Mouse (Mus musculus) cerebellum, postnatal 36 days (tissue): ENCODE measurements around the gene Gm20721.
A peak's percentile ranks its signal among the peaks of the same experiment; 100 is the strongest.
"Not testable (repeated sequence)": the region's sequence is repeated elsewhere in the genome, so short reads cannot be mapped to it uniquely, and the experiment has no call there.

Experiments used
- DNase-seq, 2 experiments: peaks; one replicate each; pipeline ENCODE4 v3.0.0; 2021 to 2022; ENCODE audit warnings: mixed read lengths in 2 of 2

The Gm20721 gene

DNA sequence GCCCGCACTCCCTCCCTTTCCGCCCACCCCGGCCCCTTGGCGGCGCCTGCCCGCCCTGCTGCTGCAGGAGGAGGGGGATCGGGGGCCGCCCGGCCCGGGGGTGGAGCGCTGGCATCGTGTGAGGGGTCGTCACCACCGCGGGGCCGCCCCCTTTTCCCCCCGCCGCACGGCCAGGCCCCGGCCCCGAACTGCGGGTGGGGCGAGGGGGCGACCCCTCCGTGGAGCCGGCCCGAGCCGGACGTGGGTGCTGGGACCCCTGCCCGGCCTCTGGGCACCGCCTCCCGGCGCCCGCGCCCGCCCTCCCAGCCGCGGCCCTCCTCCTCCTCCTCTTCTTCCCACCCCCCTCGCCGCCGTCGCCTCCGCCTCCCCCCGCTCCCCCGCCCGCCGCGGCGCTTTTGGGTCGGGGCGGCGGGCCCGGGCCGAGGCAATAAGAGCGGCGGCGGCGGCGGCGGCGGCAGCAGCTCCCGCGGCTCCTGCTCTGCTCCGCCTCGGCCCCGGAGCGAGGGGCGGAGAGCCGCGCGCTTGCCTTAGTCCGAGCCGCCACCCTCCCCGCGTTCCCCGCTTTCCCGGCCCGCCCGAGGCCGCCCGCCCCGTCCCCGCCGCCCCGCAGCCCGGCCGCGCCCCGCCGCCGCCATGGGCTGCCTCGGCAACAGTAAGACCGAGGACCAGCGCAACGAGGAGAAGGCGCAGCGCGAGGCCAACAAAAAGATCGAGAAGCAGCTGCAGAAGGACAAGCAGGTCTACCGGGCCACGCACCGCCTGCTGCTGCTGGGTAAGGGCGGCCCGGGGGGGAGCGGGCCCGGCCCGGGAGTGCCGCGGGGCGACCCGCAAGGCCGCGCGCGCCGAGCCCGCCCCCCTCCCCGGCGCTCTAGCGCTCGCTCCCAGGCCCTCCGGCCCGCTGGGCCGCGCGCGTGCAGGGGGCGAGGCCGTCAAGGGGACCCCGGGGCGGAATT lies 16.6 kb downstream of the Gm20721 start:
- DNase-seq, result peak; percentile 66 to 78

DNA sequence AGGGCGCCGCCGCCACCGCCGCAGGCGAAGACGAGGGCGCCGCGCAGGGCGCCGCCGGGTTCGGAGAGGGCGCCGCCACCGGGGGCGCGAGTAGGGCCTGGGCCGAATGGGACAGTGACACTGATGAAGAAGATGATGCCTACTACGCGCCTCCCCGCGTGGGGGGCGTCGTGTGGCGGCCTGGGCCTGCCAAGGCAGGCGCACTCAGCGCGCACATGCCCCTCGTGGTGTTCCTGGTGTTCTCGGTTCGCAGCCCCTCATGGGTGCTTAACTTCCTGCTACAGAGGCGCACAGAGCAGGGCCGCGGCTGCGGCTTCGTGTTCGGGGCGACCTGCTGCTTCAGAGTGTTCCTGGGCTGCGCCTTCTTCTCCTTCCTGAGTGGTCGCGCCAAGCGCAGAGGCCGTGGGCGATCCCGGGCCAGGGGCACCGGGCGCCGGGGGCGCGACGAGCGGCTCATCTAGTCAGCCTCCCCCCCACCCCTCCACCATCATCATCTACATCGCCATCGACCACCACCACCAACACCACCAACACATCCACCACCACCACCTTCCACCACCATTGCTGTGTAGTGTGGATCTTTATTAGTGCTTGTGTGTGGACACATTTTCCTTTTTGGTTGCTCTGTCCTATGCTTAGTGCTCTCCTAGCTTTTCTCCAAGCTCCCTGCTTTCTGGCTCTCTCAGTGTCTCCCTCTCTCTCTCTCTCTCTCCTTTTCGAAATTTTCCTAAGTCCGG lies 17.4 kb downstream of the Gm20721 start:
- peak in 1 of 2 experiments; percentile 33 for DNase-seq

DNA sequence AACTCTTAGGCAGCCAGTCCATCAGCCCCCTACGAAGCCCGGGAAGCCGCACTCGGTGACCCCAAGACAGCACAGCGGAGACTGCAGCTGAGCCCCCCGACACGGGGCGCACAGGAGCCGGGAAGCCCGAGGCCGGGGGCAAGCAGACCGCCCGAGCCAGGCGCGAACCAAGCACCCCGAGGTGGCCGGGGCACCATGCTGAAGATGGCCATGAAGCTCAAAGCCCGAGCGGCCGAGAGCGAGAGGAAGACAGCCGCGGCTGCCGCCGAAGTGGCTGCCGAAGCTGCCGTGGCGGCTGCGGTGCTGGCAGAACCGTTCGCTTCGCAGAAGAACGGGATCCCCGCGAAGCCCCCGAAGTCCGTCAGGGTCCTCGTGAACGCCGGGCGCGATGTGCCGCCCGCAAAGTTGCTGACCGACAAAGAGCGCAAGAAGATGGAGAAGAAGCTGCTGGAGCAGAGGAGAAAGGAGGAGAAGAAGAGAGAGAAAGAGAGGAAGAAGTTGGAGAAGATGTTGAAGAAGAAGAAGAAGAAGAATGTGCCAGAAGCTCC lies 18.1 kb downstream of the Gm20721 start:
- DNase-seq, result no peak

- DNase-seq, result peak; percentile 69 to 77
Measured at GRCm38 (mm10) chr2:174327295-174327981, 19.1 kb downstream of the Gm20721 start.

DNA sequence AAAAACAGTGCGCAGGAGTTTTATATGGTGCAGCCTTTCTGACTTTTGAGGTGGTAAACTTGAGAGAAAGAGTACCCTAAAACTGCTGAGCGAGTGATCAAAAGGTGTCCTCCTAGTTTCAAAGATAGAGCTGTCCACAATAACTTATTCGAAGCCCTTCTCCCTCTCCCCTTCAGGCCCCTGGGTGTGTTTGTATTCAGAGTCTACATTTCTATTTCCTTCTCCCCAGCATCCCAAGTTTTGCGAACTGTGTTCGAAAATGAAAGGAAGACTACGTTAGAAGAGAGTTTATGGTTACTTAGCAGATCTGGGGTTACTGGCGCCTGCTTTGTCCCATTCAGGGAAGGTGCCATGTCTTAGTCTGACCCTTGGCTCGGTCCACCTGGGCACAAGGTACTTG lies 20.0 kb downstream of the Gm20721 start:
- DNase-seq, result no peak

DNA sequence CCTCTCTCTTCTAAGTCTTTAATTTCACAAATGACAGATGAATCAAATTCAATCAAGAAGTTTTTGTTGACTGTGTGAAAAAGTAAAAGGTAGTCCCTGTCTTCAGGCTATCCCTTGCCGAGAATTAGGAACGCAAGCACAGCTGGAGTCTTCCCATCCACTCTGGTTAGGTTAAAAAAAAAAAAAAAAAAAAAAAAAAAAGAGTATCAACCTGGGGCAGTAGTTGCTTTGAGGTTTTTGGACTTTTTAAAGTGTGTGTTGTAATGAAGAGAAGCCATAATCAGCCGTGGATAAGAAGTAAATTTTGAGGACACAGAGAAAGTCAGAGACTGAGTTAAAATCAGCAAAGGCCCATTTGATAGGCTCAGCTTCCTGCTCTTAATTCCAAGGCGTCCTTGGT lies 20.5 kb downstream of the Gm20721 start:
- DNase-seq, result no peak

GRCm38 (mm10) chr2:174316661-174317060 lies 29.9 kb downstream of the Gm20721 start:
- DNase-seq, result no peak

- DNase-seq, result not testable (repeated sequence)
Measured at GRCm38 (mm10) chr2:174315445-174315844, 31.1 kb downstream of the Gm20721 start.

- no peak for DNase-seq
Measured at GRCm38 (mm10) chr2:174312661-174313060, 33.9 kb downstream of the Gm20721 start.

DNA sequence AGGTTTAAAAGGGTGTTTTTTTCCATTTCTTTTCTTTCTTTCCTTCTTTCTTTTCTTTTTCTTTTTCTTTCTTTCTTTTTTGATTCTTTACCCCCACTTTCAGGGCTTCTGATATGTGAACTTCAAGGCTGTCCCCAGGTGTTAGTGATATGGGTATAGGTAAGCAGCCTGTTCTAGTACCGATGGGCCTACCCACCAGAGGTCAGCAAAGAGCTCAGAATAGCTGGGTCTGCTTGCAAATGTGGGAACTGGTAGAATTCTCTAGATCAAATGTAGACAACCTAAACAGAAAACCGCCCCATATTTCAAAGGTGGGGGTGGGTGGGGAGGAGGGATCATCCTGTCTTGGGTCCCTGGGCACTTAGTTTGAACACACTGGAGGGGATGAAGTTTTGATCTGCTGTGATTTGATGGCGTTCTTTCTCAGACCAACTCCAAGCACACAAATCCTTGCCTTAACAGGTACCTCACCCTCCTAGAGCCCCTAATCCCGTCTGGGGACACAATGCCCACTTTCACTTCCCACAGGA lies 34.3 kb downstream of the Gm20721 start:
- DNase-seq, result peak; percentile 75 to 82

DNA sequence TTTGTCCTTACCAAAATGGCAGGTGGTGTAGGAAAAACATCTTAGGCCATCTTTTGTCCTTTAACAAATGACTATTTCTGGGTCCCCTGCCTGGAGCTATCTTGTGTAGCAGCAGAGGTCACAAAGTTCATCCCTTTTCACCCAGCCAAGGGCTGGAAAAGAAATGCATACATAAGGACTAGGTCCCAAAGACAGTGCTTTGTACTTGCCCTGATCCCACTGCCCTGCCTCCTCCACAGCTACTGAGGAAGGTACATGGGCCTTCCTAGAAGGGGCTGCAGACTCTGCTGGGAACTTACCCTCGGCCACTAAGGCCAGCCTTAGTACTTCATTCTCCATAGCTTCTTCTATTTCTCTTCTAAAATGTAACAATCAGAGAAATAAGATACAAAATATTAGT lies 34.9 kb downstream of the Gm20721 start:
- no peak for DNase-seq

DNA sequence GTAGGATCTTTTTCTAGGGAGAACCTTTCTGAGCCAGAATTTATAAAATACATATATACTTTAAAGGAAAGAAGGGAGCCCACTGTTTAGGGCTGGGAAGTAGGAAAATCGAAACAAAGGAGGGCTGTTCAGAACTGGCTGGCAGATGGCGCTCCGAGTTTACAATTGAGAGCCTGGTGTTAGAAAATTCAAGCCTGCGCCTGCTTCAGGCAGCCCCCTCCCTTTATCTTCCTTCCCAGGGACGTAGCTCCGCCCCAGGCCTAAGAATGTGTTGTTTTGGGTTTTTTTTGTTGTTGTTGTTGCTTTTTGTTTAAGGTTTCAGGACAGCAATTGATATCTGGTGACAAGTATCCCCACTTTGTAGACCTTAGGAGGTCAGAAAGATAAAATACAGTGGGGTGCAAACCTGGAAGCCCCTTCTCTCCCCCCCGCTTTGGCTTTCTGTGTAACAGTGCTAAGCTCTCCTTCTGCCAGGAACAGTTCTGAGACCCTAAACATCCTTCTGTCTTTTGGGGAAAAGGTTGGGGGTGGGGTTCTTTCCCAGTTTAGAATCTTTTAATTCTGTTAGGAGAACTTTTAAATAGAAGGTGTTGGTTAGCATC lies 35.5 kb downstream of the Gm20721 start:
- DNase-seq, result peak; percentile 25 to 40

- no peak for DNase-seq
Measured at GRCm38 (mm10) chr2:174307903-174308302, 38.6 kb downstream of the Gm20721 start.

- no peak for DNase-seq
Measured at GRCm38 (mm10) chr2:174305646-174306045, 40.9 kb downstream of the Gm20721 start.

DNA sequence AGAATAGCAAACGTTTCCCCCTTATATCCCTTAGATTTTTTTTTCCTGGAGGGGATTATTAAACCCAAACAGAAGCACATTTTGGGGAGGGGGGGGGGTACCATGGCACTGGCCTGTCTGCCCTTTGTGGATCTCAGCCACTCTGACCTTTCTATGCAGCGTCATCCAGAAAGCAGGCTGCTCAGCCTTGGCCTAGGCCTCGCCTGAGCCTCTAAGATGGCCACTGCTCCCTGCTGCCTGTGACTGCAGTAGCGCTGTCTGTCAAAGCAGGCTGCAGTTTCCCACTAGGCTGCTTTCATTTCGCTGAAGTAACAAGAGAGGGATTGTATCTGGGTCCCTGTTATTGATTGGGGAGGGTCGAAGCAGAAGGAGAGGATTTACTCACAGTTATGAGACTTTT lies 44.0 kb downstream of the Gm20721 start:
- DNase-seq, result no peak

- DNase-seq, result no peak
Measured at GRCm38 (mm10) chr2:174300666-174301065, 45.8 kb downstream of the Gm20721 start.

DNA sequence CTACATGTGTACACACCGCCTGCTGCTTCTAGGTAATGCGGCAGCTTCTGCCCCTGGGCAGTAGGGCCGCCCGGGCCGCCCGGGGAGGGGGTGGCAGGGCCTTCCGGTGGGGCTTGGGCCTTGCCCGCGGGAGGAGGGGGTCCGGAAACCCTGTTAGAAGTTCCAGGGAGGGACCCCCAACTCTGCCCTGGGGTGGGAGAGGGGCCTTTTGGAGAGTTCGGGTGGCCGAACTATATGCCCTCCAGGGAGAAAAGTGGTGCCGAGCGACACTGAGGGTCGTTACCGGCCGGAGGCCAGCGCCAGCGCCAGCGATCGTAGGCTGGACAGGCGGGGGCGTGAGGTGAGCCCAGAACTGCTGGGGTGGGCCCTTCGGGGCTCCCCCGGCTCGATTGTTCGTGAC lies 46.3 kb downstream of the Gm20721 start:
- no peak for DNase-seq

GRCm38 (mm10) chr2:174299771-174300160 lies 46.7 kb downstream of the Gm20721 start:
- DNase-seq, result no peak

DNA sequence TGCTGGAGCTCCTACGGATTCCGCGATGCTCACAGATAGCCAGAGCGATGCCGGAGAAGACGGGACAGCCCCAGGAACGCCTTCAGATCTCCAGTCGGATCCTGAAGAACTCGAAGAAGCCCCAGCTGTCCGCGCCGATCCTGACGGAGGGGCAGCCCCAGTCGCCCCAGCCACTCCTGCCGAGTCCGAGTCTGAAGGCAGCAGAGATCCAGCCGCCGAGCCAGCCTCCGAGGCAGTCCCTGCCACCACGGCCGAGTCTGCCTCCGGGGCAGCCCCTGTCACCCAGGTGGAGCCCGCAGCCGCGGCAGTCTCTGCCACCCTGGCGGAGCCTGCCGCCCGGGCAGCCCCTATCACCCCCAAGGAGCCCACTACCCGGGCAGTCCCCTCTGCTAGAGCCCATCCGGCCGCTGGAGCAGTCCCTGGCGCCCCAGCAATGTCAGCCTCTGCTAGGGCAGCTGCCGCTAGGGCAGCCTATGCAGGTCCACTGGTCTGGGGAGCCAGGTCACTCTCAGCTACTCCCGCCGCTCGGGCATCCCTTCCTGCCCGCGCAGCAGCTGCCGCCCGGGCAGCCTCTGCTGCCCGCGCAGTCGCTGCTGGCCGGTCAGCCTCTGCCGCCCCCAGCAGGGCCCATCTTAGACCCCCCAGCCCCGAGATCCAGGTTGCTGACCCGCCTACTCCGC lies 47.3 kb downstream of the Gm20721 start:
- DNase-seq, result no peak

GRCm38 (mm10) chr2:174298471-174298870 lies 48.0 kb downstream of the Gm20721 start:
- no peak for DNase-seq

GRCm38 (mm10) chr2:174297851-174298250 lies 48.7 kb downstream of the Gm20721 start:
- no peak for DNase-seq
